Mouse (Mus musculus) thymus, adult 18-20 months (tissue): ENCODE results near the gene Lbx2.

Experiments
- DNase-seq, 2 experiments: peaks; one replicate each; pipeline ENCODE4 v3.0.0; 2022; ENCODE audit warnings: mixed read lengths in 2 of 2

Lbx2 gene

DNA sequence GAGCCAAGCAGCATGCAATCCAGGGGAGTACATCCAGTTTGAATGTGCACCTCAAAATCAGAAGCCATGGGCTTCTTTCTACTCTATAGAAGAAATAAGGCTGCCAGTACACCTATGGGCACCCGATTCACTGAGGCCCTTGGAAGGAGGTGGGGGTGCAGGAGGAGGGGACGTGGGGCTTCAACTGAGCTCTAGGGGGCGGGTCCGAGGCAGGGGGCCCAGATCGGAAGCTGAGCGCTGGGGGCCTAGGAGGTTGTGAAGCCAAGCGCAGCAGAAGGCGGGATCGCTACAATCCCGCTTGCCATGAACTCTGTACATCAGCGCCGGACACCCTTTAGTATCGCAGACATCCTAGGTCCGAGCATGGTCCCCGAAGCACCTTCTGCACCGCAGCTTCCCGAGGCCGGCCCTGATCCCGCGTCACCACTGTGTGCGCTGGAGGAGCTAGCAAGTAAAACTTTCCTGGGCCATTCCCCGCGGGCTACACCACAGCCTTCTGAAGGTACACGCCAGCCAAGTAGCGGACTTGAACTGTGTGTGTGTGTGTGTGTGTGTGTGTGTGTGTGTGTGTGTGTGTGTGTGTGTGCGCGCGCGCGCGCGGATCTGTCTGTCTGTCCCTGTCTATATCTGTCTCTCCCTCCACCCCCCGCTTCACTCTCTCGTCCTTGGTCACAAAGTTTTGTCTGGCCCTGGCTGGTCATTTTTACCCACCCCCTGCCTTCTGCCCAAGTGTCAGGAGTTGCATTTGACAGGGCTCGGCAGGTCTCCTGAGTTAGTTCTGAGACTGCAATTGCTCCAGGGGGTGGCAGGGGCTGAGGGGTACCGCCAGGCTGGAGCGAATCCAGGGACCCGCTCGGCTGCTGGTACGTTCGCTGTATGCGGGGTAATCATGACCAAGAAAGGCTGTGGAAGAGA is at the start of gene Lbx2:
Gene Lbx2, plus strand, starts transcription at position 247 of the 915 bp plus-strand sequence.
- DNase-seq: no peak

DNA sequence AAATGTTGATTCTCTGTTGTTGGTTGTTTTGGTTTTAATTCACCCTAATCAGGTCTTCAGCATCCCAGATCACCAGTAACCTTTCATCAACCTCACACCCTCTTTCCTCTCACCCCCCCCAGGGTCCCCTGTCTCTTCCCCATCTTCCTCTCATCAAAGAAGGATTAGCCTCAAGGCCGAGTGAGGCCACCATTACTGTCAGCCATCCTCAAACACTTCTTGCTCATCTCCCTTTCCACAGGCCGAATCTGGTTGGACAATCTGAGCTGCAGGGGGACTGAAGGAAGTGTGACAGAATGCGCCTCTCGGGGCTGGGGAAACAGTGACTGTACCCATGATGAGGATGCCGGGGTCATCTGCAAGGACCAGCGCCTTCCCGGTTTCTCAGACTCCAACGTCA is 49.0 kb upstream of the Lbx2 start:
- no peak for DNase-seq

DNA sequence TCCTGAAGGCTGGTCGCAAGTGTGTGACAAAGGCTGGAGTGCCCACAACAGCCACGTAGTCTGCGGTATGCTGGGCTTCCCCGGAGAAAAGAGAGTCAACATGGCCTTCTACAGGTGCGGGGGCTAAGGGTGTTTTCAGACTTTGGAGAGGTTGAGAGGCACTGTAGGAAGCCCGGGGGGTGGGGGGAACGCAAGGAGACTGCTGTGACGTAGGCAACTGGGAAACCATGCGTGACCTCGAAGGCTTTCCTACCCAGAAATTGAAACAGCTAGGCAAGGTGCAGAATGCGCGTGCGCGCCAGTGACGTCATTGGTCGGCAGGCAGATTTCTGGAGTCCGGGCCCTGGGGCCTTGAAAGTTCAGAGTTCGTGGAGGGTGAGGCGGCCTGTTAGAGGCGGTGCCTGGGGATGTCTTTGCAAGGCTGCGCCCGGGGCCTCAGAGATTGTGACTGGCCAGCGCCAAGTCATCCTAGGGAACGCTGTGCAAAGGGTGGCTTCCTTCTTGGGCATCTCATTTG is 47.6 kb upstream of the Lbx2 start:
- DNase-seq: peak; percentile 82 to 86

DNA sequence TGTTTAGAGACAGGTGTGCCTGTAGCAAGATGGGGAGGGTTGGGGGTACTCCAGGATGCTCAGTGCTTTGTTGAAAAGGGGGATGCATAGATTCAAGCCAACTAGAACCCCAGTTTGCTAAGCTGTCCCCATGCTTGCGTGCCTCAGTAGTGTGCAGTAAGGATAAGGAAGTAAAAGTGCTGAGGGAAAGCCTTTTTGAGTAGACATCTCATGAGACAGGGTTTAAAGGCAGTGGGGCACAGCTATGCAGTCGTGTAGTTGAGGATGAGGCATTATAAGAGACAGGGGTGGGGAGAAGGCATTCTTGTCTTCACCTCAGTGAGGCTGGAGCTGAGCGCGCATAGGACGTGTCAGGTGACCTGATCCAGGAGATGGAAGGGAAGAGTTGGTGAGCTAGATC is 45.6 kb upstream of the Lbx2 start:
- no peak for DNase-seq

DNA sequence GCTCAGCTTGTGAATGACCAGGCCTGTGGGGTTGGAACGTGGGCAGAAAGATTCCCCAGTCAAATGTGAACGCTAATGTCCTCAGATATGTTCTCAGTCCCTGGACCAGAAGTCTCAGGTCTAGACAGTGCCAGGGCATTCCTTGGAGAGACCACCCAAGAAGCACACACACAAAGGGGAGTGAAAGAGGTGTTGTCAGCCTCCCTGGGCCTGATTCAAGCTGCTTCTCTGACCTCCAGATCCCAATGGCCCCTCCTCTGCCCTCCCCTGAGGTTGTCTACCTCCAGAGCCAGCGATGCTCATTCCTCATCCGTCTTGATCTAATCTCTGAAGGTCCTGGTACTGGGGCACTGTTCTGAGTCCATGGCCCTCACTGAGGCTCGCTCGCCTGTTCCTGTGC is 42.6 kb upstream of the Lbx2 start:
- DNase-seq: no peak

DNA sequence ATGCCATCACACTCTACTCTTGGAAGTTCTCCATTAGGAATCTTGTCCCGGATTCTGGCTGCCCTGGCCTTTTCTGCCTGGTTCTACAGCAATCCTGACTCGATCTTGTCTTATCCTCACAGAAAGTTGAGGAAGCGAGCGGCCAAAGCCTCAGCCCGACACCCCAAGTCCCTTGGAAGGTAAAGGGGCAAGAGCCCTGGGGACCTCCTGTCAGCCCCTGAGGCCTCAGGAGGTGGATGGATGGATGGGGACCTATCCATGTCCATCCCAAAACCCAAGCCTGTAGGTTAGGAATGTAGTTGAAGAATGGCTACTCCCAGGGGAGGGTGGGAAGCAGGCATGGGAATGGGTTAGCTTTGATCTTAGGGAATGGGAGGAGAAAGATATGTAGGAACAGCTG is 42.2 kb upstream of the Lbx2 start:
- no peak for DNase-seq

DNA sequence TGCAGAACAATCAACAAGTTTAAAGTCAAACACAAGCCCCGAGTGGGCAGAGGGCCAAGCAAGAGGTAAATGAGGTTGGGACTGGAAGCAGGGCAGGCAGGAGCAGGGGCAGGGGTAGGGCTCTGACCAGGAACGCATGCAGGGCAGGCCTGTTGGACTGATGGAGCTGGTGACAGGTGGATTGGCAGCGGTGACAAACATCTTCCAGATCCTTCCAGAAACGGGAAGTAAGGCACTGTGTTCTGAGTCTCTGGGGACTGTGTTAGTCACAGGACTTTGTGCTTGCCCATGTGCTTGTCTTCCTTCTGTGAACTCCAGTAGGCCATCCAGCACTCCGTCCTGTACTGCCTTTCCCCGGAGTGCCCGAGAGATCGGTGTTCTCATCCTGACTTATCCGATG is 41.4 kb upstream of the Lbx2 start:
- no peak for DNase-seq

DNA sequence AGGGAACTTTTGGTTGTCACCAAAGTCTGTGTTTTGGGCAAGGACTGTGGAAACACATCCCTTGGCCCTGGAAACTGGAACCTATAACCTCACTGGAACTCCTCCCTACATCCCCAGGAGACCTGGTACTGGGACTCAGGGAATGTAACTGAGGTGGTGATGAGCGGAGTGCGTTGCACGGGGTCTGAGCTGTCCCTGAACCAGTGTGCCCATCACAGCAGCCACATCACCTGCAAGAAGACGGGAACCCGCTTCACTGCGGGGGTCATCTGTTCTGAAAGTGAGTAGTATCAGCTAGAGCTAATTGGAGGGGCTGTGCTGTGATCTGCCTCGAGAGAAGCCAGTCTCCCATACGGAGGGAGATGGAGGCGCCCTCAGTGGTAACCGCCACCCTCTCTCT is 36.8 kb upstream of the Lbx2 start:
- no peak for DNase-seq

DNA sequence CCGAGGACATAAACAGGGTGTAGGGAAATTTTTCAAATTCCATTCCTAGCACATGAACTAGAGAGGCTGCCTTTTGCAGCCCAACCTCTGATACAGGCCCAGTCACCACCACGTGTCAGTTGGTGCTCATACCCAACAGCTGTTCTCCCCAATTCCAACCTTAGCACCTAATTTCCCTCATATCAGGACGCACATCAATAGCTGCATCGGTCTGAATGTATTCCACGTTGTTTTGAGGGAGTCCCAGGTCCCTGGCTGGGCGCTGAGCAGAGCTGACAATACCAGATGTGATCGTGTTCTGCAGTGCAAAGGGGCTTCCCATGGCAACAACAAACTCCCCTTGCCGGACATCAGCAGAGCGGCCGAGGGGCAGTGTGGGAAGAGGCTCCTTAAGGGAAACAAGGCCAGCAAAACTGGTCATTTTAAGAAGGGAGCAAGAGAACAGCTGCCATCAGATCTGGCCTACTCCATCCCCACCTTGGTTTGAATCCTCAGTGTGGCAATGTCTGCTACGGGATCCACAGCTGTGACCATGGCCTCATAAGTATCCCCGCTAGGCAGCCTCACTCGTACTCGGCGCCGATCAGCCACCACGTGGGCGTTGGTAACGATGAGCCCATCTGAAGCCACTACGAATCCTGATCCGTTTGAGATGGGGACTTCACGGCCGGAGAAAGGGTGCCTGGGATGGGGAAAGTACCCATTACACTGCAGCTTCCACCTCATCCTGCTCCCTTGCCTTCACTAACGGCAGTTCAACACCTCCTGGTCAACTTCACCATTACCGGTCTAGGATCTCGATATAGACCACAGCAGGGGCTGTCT is 32.8 kb upstream of the Lbx2 start:
- DNase-seq: no peak

DNA sequence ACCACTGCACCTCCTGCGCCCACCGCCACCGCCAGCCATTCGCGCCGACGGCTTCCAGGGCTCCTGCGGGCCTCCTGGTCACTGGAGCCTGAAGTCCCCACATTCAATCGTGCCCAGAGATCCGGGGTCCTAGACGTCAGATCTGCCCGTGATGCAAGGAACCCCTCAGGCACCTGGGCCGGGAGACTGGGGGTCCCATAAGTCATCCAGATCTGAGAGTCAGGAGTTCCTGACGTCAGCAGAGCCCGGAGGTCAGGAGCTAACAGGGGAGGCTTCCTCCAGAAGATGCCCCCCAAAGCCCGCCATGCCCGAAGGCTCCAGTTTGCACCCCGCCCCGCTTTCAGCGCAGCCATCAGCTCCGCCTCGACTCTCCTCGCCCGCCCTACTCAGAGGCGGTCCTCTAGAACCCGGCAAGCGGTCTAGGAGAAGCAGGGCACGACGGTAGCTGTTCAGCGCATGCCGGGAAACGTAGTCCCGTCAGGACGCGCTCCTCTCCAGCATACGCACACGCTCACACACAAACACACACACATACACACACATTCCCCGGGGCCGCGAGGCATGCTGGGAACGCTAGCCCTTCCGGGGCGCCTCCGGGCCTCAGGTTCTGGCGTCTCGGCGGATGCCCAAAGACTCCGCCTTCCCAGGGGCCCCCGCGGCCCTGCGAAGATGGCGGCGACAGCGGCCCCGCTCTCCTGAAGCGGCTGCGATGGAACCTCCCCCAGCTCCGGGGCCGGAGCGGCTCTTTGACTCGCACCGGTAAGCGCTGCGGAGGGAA is 31.9 kb upstream of the Lbx2 start, which contains the start of gene Aup1:
Gene Aup1, plus strand, starts transcription at position 448 of the 778 bp plus-strand sequence.
- peak; percentile 94 to 97 for DNase-seq

DNA sequence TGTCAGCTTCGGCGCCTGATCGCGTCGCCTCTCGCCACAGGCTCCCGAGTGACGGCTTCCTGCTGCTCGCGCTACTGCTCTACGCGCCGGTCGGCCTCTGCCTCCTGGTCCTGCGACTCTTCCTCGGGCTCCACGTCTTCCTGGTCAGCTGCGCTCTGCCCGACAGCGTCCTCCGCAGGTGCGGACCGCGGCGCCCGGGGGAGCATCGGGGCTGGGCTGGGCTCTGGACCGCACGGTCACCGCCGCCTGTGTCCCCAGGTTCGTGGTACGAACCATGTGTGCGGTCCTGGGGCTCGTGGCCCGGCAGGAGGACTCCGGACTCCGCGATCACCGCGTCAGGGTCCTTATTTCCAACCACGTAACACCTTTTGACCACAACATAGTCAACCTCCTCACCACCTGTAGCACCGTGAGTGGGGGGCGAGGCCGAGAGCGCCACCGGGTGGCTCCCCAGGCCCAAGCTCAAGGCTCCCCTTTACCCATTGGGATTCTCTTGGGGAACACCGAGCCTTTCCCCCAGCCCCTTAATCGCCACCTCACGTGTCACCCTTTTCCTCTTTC is 31.2 kb upstream of the Lbx2 start, which contains the start of gene Htra2:
Gene Htra2, minus strand, starts transcription at position 403 of the 561 bp plus-strand sequence.
- DNase-seq: peak in 1 of 2 experiments; percentile 63

DNA sequence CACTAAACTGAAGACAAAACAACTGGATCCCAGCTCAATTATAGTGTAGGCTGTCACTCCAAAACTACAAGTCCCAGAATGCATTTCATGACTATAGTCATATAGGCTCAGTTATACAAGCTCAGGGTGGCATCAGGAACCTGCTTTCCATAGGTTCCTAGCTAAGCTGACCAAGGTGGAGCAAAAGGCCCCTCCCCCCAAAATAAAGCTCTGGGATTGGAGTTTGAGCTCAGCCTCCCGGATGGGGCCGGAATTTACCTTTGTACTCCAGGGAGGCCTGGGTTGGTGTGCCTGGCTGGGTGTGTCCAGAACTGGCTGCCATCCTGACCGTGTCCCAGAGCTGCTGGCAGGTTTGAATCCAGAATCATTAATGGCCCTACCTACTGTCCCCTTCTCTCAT is 28.4 kb upstream of the Lbx2 start, which contains the start of gene Dqx1:
Gene Dqx1, plus strand, starts transcription at position 55 of the 400 bp plus-strand sequence.
- DNase-seq: no peak

DNA sequence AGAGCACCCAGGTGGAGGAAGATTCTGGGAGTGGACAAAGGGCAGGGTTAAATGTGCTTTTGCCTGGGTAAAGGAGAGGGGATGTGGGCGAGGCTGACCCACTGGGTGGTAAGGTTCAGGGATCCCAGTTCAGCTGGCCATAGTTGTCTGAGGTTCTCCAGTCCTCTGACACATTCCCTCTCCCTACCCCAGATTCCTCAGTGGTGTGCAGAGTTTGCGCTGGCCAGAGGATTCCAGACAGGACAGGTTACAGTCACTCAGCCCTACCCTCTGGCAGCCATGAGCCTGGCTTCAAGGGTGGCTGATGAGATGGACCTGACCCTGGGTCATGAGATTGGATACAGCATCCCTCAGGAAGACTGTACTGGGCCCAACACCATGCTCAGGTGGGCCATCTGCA is 27.4 kb upstream of the Lbx2 start:
- DNase-seq: no peak

DNA sequence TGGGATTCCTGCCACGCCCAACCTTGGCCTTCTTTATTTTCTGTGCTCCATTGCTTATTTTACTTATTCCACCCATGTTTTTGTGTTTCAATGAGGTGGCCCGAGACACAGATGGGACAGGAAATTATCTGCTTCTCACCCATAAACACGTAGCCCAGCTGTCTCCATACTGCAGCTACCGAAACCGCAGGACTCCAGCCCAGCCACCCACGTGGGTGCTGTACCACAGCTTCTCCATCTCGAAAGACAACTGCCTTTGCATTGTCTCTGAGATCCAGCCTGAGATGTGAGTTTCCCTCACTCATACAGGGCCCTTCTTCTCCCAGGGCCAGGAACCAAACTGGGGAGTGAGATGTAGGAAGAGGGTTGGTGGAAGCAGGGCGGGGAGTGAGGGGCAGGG is 20.2 kb upstream of the Lbx2 start:
- no peak for DNase-seq

DNA sequence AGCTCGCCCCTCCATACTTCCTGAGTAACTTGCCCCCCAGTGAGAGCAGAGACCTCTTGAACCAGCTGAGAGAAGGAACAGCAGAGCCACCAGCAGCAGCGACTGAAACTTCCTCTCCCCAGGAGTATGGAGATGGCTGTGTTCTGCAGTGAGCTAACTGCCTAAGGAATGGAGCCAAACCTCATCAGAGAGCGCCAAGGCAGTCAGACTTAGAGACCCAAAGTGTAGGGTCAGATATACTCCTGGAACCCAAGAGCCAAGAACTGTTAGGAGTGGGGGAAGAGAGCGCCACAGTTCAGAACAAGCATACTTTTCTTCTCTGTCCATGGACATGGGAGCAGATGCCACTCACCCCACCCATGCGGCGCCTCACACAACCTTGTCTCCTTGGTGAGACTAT is 19.7 kb upstream of the Lbx2 start:
- no peak for DNase-seq

DNA sequence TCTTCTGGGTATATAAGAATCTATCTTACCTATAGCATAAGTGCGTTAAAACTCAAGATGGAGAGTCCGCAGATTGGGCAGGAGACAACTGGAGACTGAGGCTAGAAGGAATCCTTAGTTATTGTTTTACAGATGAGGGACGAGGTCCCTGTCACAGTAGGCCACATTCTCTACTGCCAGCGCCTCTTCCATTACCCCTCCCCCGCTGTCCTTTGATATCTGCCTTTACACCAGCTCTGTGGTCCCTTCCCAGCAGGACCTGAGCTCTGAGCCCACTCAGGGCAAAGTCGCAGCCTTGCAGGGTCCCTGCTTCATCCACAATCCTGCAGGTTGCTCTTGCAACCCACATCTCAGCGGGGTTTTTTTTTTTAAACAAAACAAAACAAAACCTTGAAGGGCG is 17.9 kb upstream of the Lbx2 start:
- DNase-seq: no peak

DNA sequence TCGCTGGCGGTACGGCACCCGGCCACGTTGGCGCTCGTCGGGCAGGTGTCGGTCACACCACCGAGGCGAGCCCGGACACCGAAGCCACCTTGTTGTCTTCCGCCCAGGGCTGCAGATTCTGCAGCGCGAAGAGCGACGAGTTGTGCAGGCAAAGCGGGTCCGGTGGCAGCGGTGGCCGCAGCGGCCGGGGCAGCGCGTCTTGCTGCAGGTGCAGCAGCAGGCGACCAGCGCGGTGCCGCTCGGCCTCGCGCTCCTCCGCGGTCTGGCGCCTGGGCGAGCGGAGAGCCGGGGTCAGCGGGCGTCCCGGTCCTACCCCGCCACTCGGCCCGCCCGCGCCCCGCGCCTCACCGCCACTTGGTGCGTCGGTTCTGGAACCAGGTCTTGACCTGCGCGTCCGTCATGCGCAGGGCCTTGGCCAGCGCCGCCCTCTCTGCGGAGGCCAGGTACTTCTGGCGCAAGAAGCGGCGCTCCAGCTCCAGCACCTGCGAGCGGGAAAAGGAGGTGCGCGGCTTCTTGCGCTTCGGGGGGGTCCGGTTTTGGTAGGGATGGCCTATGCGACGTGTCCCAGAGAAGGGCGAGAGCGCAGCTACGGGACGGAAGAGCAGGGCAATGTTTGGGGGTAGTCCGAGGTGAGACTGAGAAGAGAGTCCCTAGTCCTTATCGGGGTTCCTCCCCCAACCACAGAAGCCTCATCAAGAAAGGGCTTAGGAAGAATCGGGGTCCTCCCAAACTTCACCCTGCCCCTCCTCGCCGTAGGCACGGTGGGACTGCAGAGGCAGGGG is 17.3 kb upstream of the Lbx2 start:
- no peak for DNase-seq

DNA sequence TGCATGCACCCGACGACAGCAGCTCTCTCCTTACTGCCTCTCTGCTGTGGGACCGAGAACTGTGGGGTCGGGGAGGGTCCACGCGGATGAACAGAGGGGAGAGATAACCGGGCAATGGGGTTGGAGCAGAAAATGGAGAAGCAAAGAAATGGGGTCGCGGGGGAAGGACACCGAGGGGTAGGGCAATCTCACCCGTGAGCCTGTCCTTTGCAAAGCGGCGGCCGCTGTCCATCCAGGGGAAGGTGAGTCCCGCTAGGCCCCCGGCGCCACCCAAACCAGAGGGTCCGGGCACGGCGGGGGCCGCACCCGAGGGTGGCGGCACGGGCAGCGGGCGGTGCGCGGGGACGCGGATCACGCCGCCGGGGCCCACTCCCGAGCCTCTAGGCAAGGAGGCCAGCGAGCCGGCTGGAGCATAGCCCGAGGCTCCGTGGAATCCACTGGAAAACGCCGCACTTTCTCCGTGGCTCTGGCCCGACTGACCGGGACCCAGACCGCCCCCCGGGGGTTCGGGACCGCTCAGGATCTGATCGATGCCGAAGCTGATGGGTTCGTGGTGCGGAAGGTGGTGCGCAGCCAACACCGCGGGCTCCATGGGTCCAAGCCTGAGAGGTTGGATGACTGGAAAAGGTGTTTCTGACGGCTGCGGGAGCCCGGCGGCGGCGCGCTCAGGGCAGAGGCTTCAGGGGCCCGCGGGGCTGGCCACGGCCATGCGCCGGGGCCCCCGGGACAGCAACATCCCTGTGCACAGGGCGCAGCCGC is 16.5 kb upstream of the Lbx2 start:
- no peak for DNase-seq

DNA sequence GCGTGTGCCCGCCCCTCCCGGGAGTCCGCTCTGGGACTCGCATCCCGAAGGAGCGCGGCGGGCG is 16.1 kb upstream of the Lbx2 start, which contains the start of gene Tlx2:
Gene Tlx2, minus strand, starts transcription at position 47 of the 64 bp plus-strand sequence.
- DNase-seq: no peak

DNA sequence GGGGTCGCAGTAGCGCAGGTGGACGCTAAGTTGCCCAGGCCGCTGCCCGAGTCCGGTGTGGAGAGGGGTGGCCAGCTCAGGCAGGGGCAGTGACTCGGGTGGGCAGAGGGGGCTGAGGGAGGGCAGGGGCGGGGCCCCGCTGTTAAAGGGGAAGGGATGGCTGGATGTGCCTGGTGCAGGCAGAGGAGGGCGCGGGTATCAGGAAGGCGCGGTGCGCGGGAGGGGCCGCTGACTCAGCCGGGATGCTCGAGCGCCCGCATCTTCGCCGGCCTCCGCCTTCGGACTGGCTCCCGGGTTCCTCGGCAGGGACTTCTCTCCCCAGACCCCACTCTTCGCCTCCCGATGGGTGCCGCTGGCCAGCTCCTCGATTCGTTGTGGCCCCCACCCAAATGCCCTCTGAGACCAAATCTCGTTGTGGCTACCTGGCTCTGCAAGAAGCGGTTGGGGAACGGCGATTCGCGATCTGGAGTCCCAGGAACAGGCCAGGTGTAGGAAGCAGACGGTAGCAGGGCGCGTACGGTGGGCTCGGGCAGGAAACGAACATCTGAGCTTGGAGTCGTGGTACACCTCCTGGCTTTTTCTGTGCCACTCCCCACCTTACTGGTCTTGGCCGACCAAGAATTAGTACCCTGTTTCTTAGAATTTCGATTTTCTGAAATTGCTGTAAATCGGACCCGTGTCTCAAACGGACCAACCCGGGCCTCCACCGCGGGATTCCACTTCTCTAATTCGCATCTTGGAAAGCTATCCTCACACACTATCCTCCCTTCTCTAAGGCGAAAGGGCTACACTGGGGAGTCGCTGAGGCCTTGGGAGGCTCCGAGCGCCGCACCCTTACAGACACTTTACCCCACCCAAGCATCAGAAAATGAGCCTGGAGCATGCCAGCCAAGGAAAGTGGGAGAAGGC is 15.6 kb upstream of the Lbx2 start:
- no peak for DNase-seq
